Mouse (Mus musculus): ENCODE results near the gene Ncbp3.
A peak's percentile ranks its signal among the peaks of the same experiment; 100 is the strongest.

Ncbp3 gene

DNA sequence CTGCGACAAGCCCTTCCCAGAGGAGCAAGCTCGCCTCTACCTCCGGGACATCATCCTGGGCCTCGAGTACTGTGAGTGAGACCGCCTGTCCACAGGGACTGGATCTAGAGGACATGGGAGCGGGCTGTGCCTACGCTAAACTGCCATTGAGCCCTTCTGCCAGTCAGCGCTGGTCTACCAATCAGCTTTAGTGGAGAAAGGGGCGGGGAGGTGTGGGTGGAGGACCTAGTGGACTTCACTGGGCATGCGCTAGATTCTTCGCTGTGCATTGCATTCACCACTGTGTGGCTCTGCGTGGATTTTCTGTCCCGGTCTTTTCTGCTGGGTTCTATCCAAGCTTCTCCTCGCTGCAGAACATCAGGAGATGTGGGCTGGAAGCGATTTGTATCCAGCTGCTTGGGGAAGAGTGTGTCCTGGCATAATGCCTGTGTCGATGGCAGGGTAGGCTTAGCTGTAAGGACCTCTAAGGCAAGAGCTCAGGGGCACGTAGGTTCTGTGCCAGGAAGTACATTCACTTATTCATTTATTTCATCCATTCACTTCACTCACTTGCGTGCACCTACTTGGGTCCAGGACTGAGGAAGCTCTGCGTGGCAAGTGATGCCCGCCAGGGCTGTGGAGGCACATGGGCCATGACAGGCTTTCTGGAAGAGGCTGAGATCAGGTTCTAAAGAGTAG is 16.6 kb upstream of the Ncbp3 start:
- DNase-seq (ENCODE audit: low spot score) = peak; percentile 87

DNA sequence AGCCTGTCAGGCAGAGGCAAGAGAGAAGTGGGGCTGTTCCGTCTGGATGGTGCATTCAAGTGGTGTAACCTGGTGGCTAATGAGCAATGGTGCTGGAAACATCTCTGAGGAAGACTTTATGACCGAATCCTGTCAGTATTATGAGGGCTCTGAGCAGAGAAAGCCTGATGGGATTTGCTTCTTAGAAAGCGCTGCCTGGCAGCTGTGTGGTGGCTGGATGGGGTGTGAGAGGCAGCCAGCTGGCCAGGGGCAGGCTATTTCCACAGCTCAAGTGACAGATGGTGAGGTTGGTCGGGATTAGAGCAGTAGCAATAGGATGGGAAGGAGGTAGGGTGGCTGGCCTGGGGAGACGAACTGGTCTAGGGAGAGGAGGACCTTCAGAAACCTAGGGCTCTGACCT is 16.0 kb upstream of the Ncbp3 start:
- no peak for DNase-seq (ENCODE audit: low spot score)

DNA sequence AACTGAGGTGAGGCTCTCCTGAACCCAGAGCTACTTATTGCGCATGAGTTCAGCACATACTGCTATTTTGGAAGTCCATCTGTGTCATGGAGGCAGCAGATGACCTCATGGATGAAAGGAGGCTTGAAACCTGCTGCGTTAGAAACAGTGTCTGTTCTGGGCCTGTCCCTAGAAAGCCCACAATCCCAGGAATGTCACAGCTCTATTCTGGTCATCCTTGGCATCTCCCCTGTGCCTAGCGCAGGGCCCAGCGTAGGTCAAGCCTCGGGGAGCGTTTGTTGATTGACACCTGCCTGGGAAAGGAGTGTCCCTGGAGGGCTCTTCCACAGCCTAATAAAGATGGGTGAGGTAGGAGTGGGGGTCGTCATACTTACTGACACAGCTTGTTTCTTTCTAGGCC is 11.5 kb upstream of the Ncbp3 start:
- no peak for DNase-seq (ENCODE audit: low spot score)

DNA sequence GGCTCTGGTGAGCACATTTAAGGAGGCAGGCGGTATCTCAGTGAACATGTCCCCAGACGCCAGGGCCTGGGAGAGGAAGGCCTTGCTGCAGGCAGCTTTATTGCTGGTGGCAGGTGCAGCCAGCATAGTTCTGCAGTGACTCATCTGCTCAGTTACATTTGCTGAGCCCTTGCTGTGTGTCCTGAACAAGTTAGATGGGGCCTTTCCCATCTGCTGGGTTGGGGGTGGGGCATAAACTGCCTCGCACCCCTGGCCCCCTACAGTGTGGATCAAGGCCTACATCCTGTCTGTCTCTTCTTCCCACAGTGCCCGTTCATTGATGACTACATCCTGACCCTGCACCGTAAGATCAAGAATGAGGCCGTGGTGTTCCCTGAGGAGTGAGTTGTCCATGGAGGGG is 10.7 kb upstream of the Ncbp3 start:
- peak; percentile 42 for DNase-seq (ENCODE audit: low spot score)

DNA sequence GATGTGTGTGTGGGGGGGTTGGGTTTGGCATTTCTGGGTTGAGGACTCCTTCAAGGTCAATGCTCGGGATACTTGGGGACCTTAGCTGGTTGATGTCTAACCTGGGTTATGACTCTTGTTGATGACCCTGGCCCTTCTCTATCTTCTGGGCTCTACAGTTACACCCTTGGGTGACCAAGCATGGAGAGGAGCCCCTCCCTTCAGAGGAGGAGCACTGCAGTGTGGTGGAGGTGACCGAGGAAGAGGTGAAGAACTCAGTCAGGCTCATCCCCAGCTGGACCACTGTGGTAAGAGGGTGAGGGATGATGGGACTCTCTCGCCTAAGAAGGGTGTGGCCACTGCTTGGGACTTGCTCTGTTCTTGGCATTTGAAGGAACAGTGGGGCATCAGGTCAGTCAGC is 9.9 kb upstream of the Ncbp3 start:
- DNase-seq (ENCODE audit: low spot score) = no peak

DNA sequence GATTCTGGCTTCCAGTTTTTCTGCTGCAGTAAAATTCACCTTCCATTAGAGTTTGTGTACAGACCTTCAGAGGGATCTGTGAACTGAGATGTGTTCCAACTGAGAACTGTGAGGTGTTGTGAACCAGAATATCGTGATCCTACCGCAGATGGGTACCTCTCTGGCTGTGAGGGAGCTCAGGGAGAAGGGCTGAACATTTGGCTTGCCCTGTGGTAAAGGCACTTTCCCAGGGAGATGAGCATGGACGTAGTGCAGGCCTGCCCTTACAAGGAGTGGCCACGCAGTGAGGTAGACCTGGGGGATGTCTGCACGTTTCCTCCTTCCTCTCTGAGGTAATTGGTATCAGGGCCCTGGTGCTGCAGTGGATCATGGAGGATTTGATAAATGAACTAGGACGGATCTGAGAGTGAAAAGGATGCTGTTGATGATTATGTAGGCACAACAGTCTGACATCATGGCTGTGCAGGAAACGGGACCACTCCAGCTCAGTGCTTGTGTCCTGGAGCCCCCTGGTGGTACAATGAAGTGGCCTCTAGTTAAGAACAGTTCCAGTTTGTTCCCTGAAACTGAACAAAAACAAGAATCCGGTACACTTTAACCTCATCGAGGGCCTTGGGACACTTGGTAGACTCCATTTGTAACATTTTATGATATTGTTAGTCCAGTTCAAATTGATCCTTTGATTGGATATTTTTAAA is 8.3 kb upstream of the Ncbp3 start:
- DNase-seq (ENCODE audit: low spot score) = peak; percentile 70

DNA sequence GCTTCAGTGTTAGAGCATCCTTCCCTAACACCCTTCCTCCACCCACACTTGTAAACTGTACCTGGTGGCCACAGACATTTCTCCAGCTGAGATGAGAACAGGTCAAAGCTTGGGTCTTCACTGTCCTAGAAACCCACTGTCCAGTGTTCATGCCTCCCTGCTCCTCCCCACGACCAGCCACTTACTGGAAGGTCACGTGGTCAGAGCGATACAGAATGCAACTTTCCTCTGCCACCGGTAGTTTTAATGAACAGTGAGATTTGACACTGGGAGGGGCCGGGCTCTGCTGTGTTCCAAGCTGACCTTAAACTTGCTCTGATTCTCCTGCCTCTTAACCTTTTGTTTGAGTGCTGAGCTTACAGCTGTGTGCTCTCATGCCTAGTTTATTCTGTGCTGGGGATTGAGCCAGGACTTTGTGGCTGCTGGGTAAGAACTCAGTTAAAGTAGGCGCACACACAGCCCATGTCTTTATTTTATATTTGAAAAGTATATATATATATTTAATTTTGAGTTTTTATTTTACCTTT is 3.3 kb upstream of the Ncbp3 start:
- DNase-seq (ENCODE audit: low spot score) = no peak

DNA sequence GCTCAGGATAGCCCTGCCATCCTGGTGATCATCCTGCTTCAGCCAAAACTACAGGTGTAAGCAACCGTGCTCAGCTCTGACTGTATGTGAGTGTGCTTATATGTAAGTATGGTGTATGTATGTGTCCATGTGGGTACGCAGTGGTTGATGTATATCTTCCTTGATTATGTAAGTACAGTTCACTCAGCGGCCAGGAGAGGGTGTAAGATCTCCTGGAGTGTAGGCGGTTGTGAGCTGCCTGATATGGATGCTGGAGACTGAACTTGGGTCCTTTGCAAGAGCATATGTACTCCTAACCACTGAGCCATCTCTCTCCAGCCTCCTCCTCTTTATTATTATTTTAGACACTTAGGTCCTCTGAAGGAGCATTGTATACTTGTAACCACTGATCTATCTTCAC is 2.8 kb upstream of the Ncbp3 start:
- DNase-seq (ENCODE audit: low spot score) = no peak

DNA sequence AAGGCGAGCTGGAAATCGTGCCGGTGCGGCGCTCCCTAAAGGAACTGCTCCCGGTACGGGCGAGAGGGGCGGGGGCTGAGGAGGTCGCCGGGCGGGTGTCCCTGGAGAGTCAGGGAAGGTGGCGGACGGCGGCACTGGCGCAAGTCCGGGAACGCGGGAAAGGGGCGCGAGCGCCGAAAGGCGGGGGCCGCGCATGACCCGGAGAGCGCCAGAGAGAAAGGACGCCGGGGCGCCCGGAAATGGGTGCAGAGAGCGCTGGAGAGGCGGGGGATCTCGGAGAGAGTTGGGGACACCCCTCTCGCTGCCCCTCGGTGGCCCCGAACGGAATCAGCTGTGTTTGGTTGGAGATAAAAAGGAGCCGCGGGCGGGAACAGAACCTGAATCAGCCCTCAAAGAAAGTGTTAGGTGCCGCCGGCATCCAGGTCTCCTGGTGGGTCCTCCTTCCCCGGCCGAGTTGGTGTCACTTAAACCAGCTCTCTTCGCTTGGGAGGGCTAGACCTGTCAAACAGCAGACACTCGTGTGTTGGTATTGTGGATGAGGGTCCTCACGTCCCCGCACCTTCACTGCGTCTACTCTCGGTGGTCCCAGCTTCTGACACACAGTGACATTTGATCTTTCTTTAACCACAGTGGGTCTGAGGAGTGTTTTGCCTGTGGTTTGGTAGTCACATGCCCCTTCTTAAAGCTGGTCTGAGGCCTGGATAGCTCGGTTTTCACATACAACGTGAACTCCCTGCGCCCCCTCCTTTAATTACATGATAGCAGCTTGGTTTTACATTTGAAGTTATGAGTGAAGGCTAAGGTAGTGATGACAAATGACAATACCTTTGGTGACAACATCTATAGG is 670 bp downstream of the Ncbp3 start:
- peak; percentile 60 for DNase-seq (ENCODE audit: low spot score)

DNA sequence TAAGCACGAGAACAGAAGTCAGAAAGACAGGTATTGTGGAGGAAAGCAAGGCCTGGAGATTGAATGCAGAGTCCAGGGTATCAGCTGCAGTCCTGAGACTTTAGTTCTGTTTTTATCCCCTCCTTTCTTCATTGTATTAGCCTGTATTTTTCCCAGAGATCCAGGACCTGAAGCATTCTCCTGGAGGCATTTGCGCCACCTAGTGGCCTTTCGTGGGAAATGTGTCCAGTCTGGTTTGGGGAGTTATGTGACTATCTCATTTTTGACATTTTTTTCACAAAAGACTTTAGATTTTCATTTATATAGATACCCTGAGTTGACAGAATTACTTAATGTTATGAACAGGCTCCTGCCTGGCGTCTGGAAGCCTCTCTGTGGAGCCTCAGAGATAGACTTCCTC is 1.8 kb downstream of the Ncbp3 start:
- peak; percentile 84 for DNase-seq (ENCODE audit: low spot score)

DNA sequence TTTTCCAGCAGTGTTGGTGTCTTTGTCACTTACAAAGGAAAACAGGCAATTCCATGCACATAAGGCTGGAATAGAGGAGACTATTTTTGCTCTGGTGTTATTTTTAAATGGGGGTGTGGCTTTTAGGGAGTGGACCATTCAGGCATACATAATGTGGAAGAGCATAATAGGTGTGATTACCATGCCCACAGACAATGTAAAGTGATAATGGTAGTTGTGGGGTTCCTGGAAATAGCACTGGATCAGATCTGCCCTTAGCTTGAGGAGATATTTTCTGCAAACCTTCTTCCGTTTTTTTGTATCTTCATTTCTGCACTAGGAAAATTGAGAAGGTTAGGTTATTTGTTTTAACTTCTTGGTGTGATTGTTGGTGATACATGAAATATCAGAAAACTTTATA is 5.2 kb downstream of the Ncbp3 start:
- no peak for DNase-seq (ENCODE audit: low spot score)

DNA sequence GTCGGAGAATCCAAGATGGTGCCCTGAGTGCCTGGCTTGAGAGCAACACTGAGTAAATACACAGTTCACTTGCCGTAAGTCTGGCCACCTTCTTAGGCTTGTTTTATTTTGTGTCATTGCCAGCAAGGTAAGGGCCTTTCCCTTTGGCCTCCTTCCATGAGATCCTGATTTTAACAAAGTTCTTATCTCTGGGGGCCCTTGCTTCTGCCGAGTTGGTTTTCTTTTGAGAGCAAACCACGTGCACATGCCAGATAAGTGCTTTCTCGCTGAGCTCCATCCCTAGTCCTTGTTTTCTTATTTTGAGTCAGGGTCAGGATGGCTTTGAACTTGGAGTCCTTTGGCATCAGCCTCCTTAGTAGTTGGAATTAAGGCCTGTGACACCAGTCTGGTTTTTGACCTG is 10.1 kb downstream of the Ncbp3 start:
- DNase-seq (ENCODE audit: low spot score) = no peak

DNA sequence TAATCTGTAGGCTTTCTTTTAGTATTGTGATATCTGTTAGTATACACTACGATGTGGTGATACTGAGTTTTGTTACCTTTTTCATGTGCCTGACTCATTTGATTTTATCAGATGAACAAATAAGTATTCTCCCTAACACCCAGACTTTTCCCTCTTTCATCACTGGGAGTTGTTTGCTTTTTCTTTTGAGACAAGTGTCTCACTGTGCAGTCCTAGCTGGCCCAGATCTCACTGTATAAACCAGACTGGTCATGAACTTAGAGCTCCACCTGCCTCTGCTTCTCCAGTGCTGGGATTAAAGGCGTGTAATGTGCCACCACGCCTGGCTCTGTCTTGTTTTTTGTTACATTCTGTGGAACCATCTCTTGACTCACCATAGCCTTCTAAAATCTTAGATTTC is 12.0 kb downstream of the Ncbp3 start:
- no peak for DNase-seq (ENCODE audit: low spot score)

DNA sequence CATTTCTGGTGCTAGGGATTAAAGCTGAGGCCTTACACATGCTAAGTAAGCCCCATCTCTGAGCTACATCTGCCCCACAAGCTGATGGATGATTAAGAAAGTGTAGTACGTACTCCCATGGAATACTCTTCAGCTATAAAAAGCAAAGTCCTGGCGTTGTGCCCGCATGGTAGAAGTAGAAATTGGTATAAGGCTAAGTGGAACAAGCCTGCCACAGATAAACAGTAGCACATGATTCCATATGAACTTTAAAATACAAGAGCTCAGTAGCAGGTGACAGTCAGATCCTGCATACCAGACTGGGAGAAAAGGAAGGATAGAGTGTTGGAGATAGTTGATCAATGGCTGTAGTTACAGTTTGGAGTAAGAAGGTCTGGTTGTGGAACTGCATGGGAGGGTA is 13.8 kb downstream of the Ncbp3 start:
- DNase-seq (ENCODE audit: low spot score) = no peak

DNA sequence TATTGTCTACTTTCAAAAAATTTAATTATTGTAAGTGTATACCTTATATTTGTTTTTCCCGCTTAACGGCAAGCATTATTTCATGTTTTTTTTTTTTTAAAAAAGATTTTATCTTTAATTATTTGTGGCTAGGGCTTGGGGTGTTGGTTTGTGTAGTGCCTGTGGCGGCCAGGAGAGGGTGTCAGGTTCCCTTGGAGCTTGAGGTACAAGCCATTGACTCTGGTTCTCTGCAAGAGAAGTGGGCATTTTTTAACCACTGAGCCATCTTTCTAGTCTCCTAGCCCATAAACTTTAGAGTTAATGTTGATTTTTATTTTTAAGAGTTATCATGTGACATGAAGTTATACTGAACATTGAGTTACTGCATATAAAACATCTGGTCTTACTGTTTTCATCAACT is 24.3 kb downstream of the Ncbp3 start:
- no peak for DNase-seq (ENCODE audit: low spot score)

DNA sequence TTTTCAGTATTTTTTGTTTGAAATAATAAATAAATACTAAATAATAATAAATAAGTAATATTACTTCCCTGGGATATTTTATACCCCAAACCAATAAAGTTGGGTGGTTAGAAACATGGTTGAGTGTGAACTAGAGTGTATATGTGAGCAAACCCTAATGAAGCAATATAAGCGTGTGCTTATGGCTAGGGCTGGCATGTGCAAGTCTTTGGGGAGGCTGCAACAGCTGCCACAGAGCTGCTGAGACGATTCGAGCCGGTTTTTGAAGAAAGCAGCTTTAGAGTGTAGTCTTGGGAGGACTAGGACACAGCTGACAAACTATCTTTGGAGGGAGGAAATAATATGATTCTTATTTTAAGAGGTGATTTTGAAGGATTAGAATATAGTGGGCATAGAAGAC is 28.7 kb downstream of the Ncbp3 start:
- no peak for DNase-seq (ENCODE audit: low spot score)

DNA sequence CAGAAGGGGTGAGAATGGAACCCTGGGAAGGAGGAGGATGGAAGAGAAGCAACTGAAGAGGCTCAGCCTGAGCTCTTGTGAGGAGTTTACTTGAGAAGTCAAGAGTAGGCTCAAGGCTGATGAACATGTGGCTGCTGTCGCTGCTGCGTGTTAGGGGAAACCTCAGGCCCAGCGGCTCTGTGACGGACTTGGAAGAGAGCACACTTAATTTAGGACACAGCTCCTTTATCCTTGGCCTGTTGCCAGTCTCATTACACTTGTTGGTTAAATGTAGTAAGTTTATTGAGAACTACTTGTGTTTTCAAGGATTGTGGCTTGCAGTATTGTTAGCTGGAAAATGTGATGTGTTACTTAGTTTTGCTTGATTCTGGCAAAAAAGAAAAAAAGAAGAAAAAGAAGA is 29.1 kb downstream of the Ncbp3 start:
- DNase-seq (ENCODE audit: low spot score) = no peak

DNA sequence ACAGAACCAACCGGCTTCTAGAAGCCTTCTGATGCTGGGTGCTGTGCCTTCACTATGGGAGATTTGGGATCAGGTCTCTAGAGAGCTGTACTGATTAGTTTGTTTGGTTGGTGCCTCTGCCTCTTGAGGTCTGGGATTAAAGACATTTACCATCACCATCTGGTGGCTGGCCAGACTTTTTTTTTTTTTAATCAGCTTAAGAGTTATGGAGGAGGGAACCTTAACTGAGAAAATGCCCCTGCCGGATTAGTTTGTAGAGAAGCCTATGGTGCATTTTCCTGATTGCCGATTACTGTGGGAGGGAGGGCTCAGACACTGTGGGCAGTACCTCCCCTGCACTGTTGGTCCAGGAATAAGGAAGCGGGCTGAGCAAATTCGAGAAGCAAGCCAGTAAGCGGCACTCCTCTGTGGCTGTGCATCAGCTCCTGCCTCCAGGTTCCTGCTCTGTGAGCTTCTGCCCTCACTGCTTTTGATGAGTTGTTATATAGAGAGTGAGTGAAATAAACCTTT is 29.7 kb downstream of the Ncbp3 start:
- no peak for DNase-seq (ENCODE audit: low spot score)

DNA sequence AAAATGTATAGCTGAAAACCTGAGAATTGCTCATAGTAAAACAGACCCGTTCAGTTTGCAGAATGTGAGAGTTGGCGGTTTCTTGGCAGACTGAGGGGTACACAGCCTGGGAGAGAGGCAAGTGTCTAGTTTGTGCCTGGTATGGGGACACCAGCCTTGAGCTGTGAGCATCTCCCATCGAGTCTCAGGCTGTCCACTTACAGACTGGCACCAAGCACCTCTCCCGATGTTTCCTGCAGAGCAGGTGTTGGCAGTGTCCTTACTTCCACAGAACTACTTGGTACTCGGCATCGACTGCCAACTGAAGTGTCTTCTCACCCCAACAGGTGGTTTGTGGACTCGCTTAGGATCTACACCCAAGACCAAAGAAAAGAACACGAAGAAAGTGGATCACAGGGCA is 31.0 kb downstream of the Ncbp3 start:
- no peak for DNase-seq (ENCODE audit: low spot score)

DNA sequence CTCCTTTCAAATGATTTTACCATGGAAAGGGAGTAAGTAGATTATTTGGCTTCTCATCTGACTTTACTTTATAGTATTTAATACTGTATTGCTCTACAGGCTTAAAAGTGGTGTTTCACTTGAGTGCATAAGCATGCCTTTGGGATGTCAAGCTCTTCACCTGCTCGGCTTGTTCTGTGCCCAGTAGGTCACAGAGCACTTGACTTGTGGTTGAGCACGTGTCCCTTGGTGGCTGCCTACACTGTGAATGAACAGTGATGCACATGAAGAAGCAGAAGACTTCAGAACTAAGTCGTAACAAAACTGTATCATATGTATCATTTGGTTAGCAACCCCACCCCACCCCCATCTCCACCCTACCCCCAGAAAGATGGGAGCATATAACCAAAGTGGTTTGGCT is 32.7 kb downstream of the Ncbp3 start:
- no peak for DNase-seq (ENCODE audit: low spot score)

DNA sequence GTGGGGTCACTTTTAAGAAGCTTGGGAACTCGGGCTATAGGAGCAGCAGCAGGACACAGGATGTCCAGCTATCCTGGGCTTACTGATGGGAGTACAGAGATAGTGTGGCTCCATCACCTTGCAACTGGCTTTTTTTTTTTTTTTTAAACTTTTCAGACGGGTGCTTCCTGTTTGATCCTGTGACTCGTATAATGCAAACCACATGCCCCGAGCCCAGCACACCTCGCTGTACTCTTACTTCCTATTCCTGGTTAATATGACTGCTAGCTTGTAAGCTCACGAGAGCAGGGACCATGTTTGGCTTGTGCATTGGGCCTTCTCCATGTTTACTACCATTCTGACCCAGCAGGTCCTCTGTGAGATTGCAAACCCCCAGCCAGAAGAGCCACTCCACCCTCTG is 36.7 kb downstream of the Ncbp3 start:
- DNase-seq (ENCODE audit: low spot score) = no peak

DNA sequence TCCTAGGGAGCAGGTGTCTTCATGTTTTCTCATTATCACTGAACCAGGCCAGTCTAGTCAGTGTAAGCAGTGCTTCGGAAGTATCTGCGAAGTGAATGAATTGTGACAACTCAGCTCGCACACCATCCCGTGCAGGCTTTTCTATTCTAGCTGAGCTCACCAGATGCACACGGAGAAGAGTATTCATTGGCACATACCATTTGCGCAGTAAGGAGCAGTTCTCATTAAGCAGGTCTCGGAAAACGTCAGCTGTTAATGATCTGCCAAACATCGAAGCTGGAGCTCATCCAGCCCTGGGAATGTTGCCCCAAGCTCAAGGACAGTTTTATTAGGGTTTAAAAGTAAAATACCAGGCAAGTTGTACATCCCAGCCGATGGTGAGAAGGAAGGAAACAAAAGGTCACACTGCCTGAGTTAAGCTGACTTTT is 37.2 kb downstream of the Ncbp3 start:
- peak; percentile 28 for DNase-seq (ENCODE audit: low spot score)

DNA sequence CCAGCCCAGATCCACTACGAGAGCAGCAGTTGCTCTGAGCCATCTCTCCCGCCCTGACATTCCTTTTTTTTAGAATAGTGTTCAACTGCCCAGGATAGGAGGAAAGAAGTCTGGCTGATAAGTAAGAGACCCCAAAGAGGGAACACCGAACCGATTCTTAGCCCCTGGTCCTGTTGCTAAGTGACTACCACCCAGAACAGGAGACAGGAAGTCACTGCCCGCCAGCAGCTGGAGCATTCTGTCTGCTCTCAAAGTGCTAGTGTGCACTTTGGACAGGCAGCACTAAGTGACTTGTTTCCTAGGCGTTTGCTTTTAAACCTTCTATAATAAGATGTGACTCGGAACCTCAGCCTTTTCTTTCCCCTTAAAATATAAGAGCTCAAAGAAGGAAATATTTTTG is 37.8 kb downstream of the Ncbp3 start:
- no peak for DNase-seq (ENCODE audit: low spot score)
